Mouse (Mus musculus) CD4-positive helper T cell, adult 2 months (primary cell): ENCODE measurements around the gene Tufm.
A peak's percentile ranks its signal among the peaks of the same experiment; 100 is the strongest.

ENCODE experiments used
- DNase-seq: peaks from one replicate; pipeline ENCODE4 v3.0.0-alpha.2; 2012; ENCODE audit warnings: low read depth, missing footprints, low spot score

Tufm gene

GRCm38 (mm10) chr7:126499416-126499815 is 12.3 kb downstream of the Tufm start:
- no peak for DNase-seq

- DNase-seq = no peak
These were observed 14.5 kb downstream of the Tufm start for GRCm38 (mm10) chr7:126501684-126502022.

GRCm38 (mm10) chr7:126502023-126502741 is 15.0 kb downstream of the Tufm start:
- DNase-seq = peak; percentile 91

GRCm38 (mm10) chr7:126502751-126503150 is 15.6 kb downstream of the Tufm start:
- no peak for DNase-seq

GRCm38 (mm10) chr7:126503273-126503878 is 16.2 kb downstream of the Tufm start, which contains the start of gene Atxn2l:
Gene Atxn2l (minus strand): TSS chr7:126503437.
- DNase-seq = peak; percentile 100

GRCm38 (mm10) chr7:126504913-126505312 is 17.8 kb downstream of the Tufm start:
- no peak for DNase-seq

GRCm38 (mm10) chr7:126507126-126507778 is 20.1 kb downstream of the Tufm start:
- no peak for DNase-seq

- DNase-seq = no peak
These were observed 24.1 kb downstream of the Tufm start for GRCm38 (mm10) chr7:126511287-126511686.

GRCm38 (mm10) chr7:126518261-126518941 is 31.2 kb downstream of the Tufm start:
- no peak for DNase-seq

GRCm38 (mm10) chr7:126519513-126519912 is 32.4 kb downstream of the Tufm start:
- no peak for DNase-seq

- no peak for DNase-seq
These were observed 36.2 kb downstream of the Tufm start for GRCm38 (mm10) chr7:126523316-126523715.

- peak; percentile 66 for DNase-seq
These were observed 41.0 kb downstream of the Tufm start for GRCm38 (mm10) chr7:126528166-126528577.

GRCm38 (mm10) chr7:126533434-126533833 is 46.3 kb downstream of the Tufm start:
- no peak for DNase-seq

GRCm38 (mm10) chr7:126535766-126536165 is 48.6 kb downstream of the Tufm start:
- no peak for DNase-seq

- no peak for DNase-seq
These were observed 49.3 kb downstream of the Tufm start for GRCm38 (mm10) chr7:126536466-126536865.

- DNase-seq = peak; percentile 63
These were observed 50.8 kb downstream of the Tufm start for GRCm38 (mm10) chr7:126537820-126538585.
